Mouse (Mus musculus): ENCODE results near the gene Lin7b. TPM values are rescaled to one million over a fixed set of nuclear protein-coding genes. Genes with fewer than 3 reads are reported as not detected.

Gene Lin7b
- polyA plus RNA-seq, 1 experiment from 2014 or later, result 0.87 TPM

GRCm38 (mm10) chr7:45337469-45337868 lies 32.9 kb downstream of the Lin7b start:
- Histone ChIP-seq H3K4me1 (ENCODE audit: insufficient read depth) (peaks cover 26% of the 10 kb centered on the region), H3K4me3 (ENCODE audit: low read depth, low read length) (no peak overlapping the region), H3K36me3 (ENCODE audit: insufficient read depth) (no peaks in the 10 kb centered on the region), H3K4me2 (peak overlapping the region; percentile 95), H3K9ac (no peak overlapping the region), H3K9me3 (ENCODE audit: low read depth, low read length) (no peaks in the 10 kb centered on the region), H3K27ac (ENCODE audit: low read depth) (no peak overlapping the region), H3K27me3 (ENCODE audit: insufficient read depth, low read length) (no peaks in the 10 kb centered on the region)
- no peak for ATAC-seq (ENCODE audit: insufficient read depth)
- DNase-seq, result no peak
- 15% methylated on average over 4 of the region's 4 CpGs for WGBS
- no peak for TF ChIP-seq CTCF (IDR thresholded peaks at IDR 0.05; ENCODE audit: low read depth)

DNA sequence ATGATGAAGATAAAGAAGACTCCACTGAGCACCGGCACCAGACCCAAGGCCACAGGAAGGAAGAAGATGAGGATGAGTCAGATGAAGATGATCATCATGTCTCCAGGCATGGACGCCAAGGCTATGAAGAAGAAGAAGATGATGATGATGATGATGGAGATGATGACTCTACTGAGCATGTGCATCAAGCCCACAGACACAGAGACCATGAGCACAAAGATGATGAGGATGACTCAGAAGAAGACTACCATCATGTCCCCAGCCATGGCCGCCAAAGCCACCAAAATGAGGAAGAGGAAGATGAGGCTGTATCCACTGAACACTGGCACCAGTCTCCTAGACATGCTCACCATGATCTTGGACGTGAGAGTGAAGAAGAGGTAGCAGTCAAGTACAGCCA lies 34.1 kb downstream of the Lin7b start:
- Histone ChIP-seq H3K9me3 (ENCODE audit: low read depth, low read length) (no peaks in the 10 kb centered on the region), H3K4me1 (ENCODE audit: insufficient read depth) (peaks cover 30% of the 10 kb centered on the region)
- no peak for TF ChIP-seq CTCF (IDR thresholded peaks at IDR 0.05; ENCODE audit: low read depth)

GRCm38 (mm10) chr7:45335056-45335455 lies 35.3 kb downstream of the Lin7b start, which contains the start of gene Hrc:
Gene Hrc (plus strand): TSS chr7:45335290.
- TF ChIP-seq CTCF (IDR thresholded peaks at IDR 0.05; ENCODE audit: low read depth), result no peak
- DNase-seq, result peak; percentile 13

More for the DNA sequence above, 34.1 kb downstream of the Lin7b start:
- no peak overlapping the region for H3K9ac ChIP-seq
- WGBS, result 88% methylated on average over 4 of the region's 4 CpGs
- no peaks in the 10 kb centered on the region for H3K27me3 ChIP-seq (ENCODE audit: insufficient read depth, low read length)
- DNase-seq (no peak), ATAC-seq (ENCODE audit: insufficient read depth) (no peak)
- no peak overlapping the region for H3K4me2 ChIP-seq
- H3K36me3 ChIP-seq (ENCODE audit: insufficient read depth), result no peaks in the 10 kb centered on the region
- no peak overlapping the region for H3K4me3 ChIP-seq (ENCODE audit: low read depth, low read length)
- no peak overlapping the region for H3K27ac ChIP-seq (ENCODE audit: low read depth)

DNA sequence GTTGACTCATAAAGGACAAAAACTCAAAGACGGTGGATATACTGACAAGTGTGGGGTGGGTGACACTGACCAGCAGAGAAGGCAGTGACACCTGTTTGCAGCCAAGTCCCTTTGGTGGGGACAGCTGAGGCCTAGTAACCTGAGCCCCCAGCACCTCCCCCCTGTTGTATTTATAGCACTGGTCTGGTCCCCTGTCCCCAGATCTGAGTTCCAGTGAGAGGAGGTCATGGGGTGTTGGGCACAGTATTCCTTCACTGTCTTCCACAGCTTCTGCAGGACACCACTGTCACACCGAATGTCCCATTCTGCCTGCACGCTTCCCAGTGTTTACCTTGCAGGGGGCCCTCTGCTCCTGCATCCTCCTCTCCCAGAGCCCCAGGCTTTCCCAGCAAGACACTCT lies 35.8 kb downstream of the Lin7b start:
- ATAC-seq (ENCODE audit: insufficient read depth) (no peak), DNase-seq (no peak)
- H3K27ac ChIP-seq (ENCODE audit: low read depth), result peak overlapping the region; percentile 7; the same call in 1 of the 2 replicates
- H3K36me3 ChIP-seq (ENCODE audit: insufficient read depth), result no peaks in the 10 kb centered on the region
- 11% methylated on average over 3 of the region's 3 CpGs for WGBS
- peak overlapping the region; percentile 93 for H3K4me2 ChIP-seq
- no peaks in the 10 kb centered on the region for H3K9me3 ChIP-seq (ENCODE audit: low read depth, low read length)
- no peak overlapping the region for H3K9ac ChIP-seq
- H3K4me1 ChIP-seq (ENCODE audit: insufficient read depth), result peaks cover 18% of the 10 kb centered on the region
- no peaks in the 10 kb centered on the region for H3K27me3 ChIP-seq (ENCODE audit: insufficient read depth, low read length)
- TF ChIP-seq CTCF (IDR thresholded peaks at IDR 0.05; ENCODE audit: low read depth), result no peak
- H3K4me3 ChIP-seq (ENCODE audit: low read depth, low read length), result no peak overlapping the region

More at GRCm38 (mm10) chr7:45335056-45335455, 35.3 kb downstream of the Lin7b start, which contains the start of gene Hrc:
- Histone ChIP-seq H3K9me3 (ENCODE audit: low read depth, low read length) (no peaks in the 10 kb centered on the region), H3K36me3 (ENCODE audit: insufficient read depth) (no peaks in the 10 kb centered on the region), H3K9ac (no peak within 1 kb of the TSS), H3K4me2 (peak within 1 kb of the TSS; percentile 93), H3K4me1 (ENCODE audit: insufficient read depth) (peaks cover 19% of the 10 kb centered on the region), H3K27me3 (ENCODE audit: insufficient read depth, low read length) (no peaks in the 10 kb centered on the region), H3K4me3 (ENCODE audit: low read depth, low read length) (peak within 1 kb of the TSS; percentile 70; the same call in 1 of the 2 replicates), H3K27ac (ENCODE audit: low read depth) (peak within 1 kb of the TSS; percentile 93; the same call in 1 of the 2 replicates)
- ATAC-seq (ENCODE audit: insufficient read depth), result no peak
- WGBS, result 18% methylated on average over 5 of the region's 5 CpGs

- no peaks in the 10 kb centered on the region for H3K9me3 ChIP-seq (ENCODE audit: low read depth, low read length)
- DNase-seq (peak; percentile 95), ATAC-seq (ENCODE audit: insufficient read depth) (peak; percentile 82)
- no peaks in the 10 kb centered on the region for H3K36me3 ChIP-seq (ENCODE audit: insufficient read depth)
- H3K4me1 ChIP-seq (ENCODE audit: insufficient read depth), result peaks cover 18% of the 10 kb centered on the region
- H3K4me2 ChIP-seq, result peak within 1 kb of the TSS; percentile 93
- peak within 1 kb of the TSS; percentile 70 for H3K9ac ChIP-seq
- H3K4me3 ChIP-seq (ENCODE audit: low read depth, low read length), result peak within 1 kb of the TSS; percentile 70
- peak within 1 kb of the TSS; percentile 93 for H3K27ac ChIP-seq (ENCODE audit: low read depth)
- H3K27me3 ChIP-seq (ENCODE audit: insufficient read depth, low read length), result no peaks in the 10 kb centered on the region
- no peak for TF ChIP-seq CTCF (IDR thresholded peaks at IDR 0.05; ENCODE audit: low read depth)
- under 1% methylated on average over 38 of the region's 38 CpGs for WGBS
These were observed 36.9 kb downstream of the Lin7b start, which contains the start of gene Trpm4 for GRCm38 (mm10) chr7:45333431-45333982. Gene Trpm4 (minus strand): TSS chr7:45333780.

DNA sequence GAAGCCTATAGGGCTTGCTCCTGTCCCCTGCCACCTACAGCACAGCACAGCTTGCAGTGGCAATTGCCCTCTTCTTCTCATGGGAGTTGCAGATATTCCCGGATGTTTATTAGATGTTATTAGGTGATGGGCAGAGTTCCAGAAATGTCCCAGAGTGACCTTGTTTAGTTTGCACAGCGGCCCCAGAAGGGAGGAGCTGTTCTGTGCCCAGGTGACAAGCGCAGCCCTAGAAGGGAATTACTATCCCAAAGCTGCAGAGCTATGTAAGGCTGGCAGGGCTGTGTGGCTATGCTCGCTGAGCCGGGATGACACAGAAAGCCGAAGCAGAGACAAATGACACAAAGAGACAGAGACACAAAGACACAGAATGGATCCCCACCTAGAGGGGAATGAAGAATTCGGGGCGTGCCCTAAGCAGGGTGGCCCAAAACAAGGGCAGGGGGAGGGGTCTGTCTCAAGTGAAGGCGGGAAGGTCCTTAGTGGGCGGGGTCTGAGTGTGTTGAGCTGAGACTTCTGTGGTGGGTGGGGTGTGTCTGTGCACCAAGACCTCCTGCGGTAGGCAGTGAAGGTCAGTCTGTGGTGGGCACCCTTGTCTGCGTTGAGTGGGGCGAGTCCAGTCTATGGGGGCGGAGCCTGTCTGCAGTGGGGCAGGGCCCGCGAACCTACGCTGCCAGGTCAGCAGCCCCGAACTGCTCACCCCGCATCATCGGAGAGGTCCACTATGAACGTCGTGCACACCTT lies 37.5 kb downstream of the Lin7b start:
- Histone ChIP-seq H3K4me3 (ENCODE audit: low read depth, low read length) (peak overlapping the region; percentile 70), H3K27me3 (ENCODE audit: insufficient read depth, low read length) (no peaks in the 10 kb centered on the region), H3K36me3 (ENCODE audit: insufficient read depth) (no peaks in the 10 kb centered on the region), H3K9me3 (ENCODE audit: low read depth, low read length) (no peaks in the 10 kb centered on the region), H3K9ac (peak overlapping the region; percentile 70), H3K4me1 (ENCODE audit: insufficient read depth) (peaks cover 15% of the 10 kb centered on the region), H3K27ac (ENCODE audit: low read depth) (peak overlapping the region; percentile 93), H3K4me2 (peak overlapping the region; percentile 93)
- DNase-seq (peak; percentile 84), ATAC-seq (ENCODE audit: insufficient read depth) (peak; percentile 75)
- WGBS, result under 1% methylated on average over 22 of the region's 22 CpGs
- no peak for TF ChIP-seq CTCF (IDR thresholded peaks at IDR 0.05; ENCODE audit: low read depth)

- no peak overlapping the region for H3K9ac ChIP-seq
- H3K4me2 ChIP-seq, result no peak overlapping the region
- H3K27ac ChIP-seq (ENCODE audit: low read depth), result no peak overlapping the region
- no peaks in the 10 kb centered on the region for H3K36me3 ChIP-seq (ENCODE audit: insufficient read depth)
- TF ChIP-seq CTCF (IDR thresholded peaks at IDR 0.05; ENCODE audit: low read depth), result peak; percentile 33
- WGBS, result 70% methylated on average over 6 of the region's 6 CpGs
- H3K9me3 ChIP-seq (ENCODE audit: low read depth, low read length), result no peaks in the 10 kb centered on the region
- H3K4me3 ChIP-seq (ENCODE audit: low read depth, low read length), result no peak overlapping the region
- H3K4me1 ChIP-seq (ENCODE audit: insufficient read depth), result peaks cover 15% of the 10 kb centered on the region
- ATAC-seq (ENCODE audit: insufficient read depth) (no peak), DNase-seq (no peak)
- H3K27me3 ChIP-seq (ENCODE audit: insufficient read depth, low read length), result no peaks in the 10 kb centered on the region
These were observed 38.9 kb downstream of the Lin7b start for GRCm38 (mm10) chr7:45331502-45331901.

Measured in lung, embryonic 14.5 days (tissue).